Mouse (Mus musculus): ENCODE results near the gene Lrmp.

Gene Lrmp

GRCm38 (mm10) chr6:145197949-145198686 is 82.7 kb downstream of the Lrmp start:
- no peak for DNase-seq (ENCODE audit: extremely low read depth, low read depth)

- DNase-seq (ENCODE audit: extremely low read depth, low read depth): no peak
These were observed 87.1 kb downstream of the Lrmp start for GRCm38 (mm10) chr6:145202432-145203125.

GRCm38 (mm10) chr6:145204440-145204839 is 89.0 kb downstream of the Lrmp start:
- no peak for DNase-seq (ENCODE audit: extremely low read depth, low read depth)

- no peak for DNase-seq (ENCODE audit: extremely low read depth, low read depth)
These were observed 89.7 kb downstream of the Lrmp start for GRCm38 (mm10) chr6:145205142-145205541.

- no peak for DNase-seq (ENCODE audit: extremely low read depth, low read depth)
These were observed 94.7 kb downstream of the Lrmp start for GRCm38 (mm10) chr6:145210056-145210680.

GRCm38 (mm10) chr6:145210816-145211338 is 95.4 kb downstream of the Lrmp start, which contains the start of the genes Casc1 and Etfrf1:
Casc1 (minus strand) TSS chr6:145211005.
Etfrf1 (plus strand) TSS chr6:145211134.
- peak; percentile 96 for DNase-seq (ENCODE audit: extremely low read depth, low read depth)

- peak; percentile 32 for DNase-seq (ENCODE audit: extremely low read depth, low read depth)
These were observed 96.2 kb downstream of the Lrmp start for GRCm38 (mm10) chr6:145211376-145212305.

GRCm38 (mm10) chr6:145213916-145214315 is 98.5 kb downstream of the Lrmp start:
- DNase-seq (ENCODE audit: extremely low read depth, low read depth): no peak

GRCm38 (mm10) chr6:145215826-145216225 is 100.4 kb downstream of the Lrmp start:
- no peak for DNase-seq (ENCODE audit: extremely low read depth, low read depth)

- DNase-seq (ENCODE audit: extremely low read depth, low read depth): no peak
These were observed 108.8 kb downstream of the Lrmp start for GRCm38 (mm10) chr6:145224246-145224645.

All from MEL-GATA-1-ER (cell line).